Comparison of ENCODE assay signal across 14 mouse cellular contexts in the genomic region with DNA sequence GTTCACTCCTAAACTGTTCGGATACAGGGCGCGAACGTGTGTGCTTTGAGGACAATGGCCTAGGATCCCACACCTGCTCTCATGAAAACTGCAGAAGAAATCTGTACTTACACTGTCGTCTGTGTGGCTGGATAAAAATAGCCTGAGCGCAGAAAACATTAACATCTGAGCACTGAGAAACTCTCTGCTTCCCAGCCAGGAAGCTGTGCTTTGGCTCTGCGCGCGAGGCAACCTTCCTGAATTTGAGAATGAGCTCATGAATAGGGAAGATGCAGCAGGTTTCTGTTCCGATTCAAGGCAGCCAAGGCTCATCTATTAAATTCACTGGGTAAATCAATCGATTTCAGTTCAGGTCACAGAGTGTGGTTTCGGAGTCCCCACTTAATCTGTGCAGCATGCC.
DNase-seq lines count a peak whose midpoint lies in the region; ATAC-seq lines count a peak whose summit lies in the region.
"Had no signal": no experiment of that assay in that cellular context is flagged by ENCODE, and none has a peak within 500 bp of the region (broad histone marks: within the 10 kb centered on the region; RNA-seq: fewer than 3 reads in every experiment).

No protein-coding gene starts in this region.

- no peak overlapping the region for H3K4me2 ChIP-seq in hindbrain, embryonic 16.5 days (ENCODE audit: low read length)
- no peak overlapping the region for H3K4me2 ChIP-seq in hindbrain, embryonic 14.5 days (replicated peaks)
- H3K4me2 ChIP-seq: embryonic facial prominence, embryonic 15.5 days; limb, embryonic 15.5 days had no signal

- H3K9me3 ChIP-seq in hindbrain, embryonic 16.5 days (ENCODE audit: control insufficient read depth, low read length): 0 out of 2 replicates have a peak, but pooled peaks cover 4% of the 10 kb centered on the region
- H3K9me3 ChIP-seq in hindbrain, embryonic 14.5 days (ENCODE audit: control insufficient read depth, low read length): 0 out of 2 replicates have a peak, but pooled peaks cover 4% of the 10 kb centered on the region
- H3K9me3 ChIP-seq: embryonic facial prominence, embryonic 15.5 days; limb, embryonic 15.5 days had no signal

- no peak overlapping the region for H3K9ac ChIP-seq in hindbrain, embryonic 16.5 days (ENCODE audit: low read depth, low read length)
- H3K9ac ChIP-seq in hindbrain, embryonic 14.5 days: no peak overlapping the region
- H3K9ac ChIP-seq: embryonic facial prominence, embryonic 15.5 days; limb, embryonic 15.5 days had no signal

- 0 out of 2 replicates have a peak, but pooled peaks have one; percentile 20 for ATAC-seq in hindbrain, embryonic 16.5 days
- no peak for ATAC-seq in hindbrain, embryonic 14.5 days (ENCODE audit: low FRiP score)
- ATAC-seq: activated CD4-positive, CD25-positive, alpha-beta regulatory T cell, adult 4 months had no signal

- no peak for DNase-seq in hindbrain, embryonic 14.5 days (ENCODE audit: low spot score)
- DNase-seq in frontal cortex, postnatal 14 days (ENCODE audit: low spot score in 2 of 2): peak; percentile 40 to 64
- DNase-seq in left cerebral cortex, adult 18-20 months (ENCODE audit: low spot score in 2 of 2): peak; percentile 31 to 60
- DNase-seq in right cerebral cortex, postnatal 25 days: peak; percentile 76
- DNase-seq in heart, postnatal 4 days: no peak
- no peak for DNase-seq in adrenal gland, postnatal 10 days
- DNase-seq: heart, postnatal 14 days; kidney, adult 8-10 months; lung, postnatal 36 days; retina, postnatal 1 day had no signal

- H3K36me3 ChIP-seq in hindbrain, embryonic 16.5 days (ENCODE audit: control insufficient read depth, insufficient read depth, low read length): no peaks in the 10 kb centered on the region
- H3K36me3 ChIP-seq in hindbrain, embryonic 14.5 days (replicated peaks; ENCODE audit: control insufficient read depth, insufficient read depth): no peaks in the 10 kb centered on the region
- H3K36me3 ChIP-seq: embryonic facial prominence, embryonic 15.5 days; limb, embryonic 15.5 days had no signal

- H3K4me1 ChIP-seq in hindbrain, embryonic 16.5 days (ENCODE audit: control insufficient read depth, insufficient read depth, low read depth, low read length): peaks cover 2% of the 10 kb centered on the region; the same call in 1 of the 2 replicates
- peaks cover 5% of the 10 kb centered on the region; the same call in 1 of the 2 replicates for H3K4me1 ChIP-seq in hindbrain, embryonic 14.5 days (replicated peaks; ENCODE audit: control insufficient read depth, insufficient read depth, low read length)
- H3K4me1 ChIP-seq: embryonic facial prominence, embryonic 15.5 days; limb, embryonic 15.5 days had no signal

- WGBS in hindbrain, embryonic 16.5 days: 53% methylated on average over 12 of the region's 12 CpGs
- 57% methylated on average over 12 of the region's 12 CpGs for WGBS in hindbrain, embryonic 14.5 days

- no peak overlapping the region for H3K27ac ChIP-seq in hindbrain, embryonic 16.5 days (ENCODE audit: low read depth, low read length)
- H3K27ac ChIP-seq in hindbrain, embryonic 14.5 days: no peak overlapping the region; the same call in 1 of the 2 replicates
- H3K27ac ChIP-seq: embryonic facial prominence, embryonic 15.5 days; limb, embryonic 15.5 days had no signal

- no peaks in the 10 kb centered on the region for H3K27me3 ChIP-seq in hindbrain, embryonic 16.5 days (replicated peaks; ENCODE audit: control insufficient read depth, insufficient read depth, low read length)
- no peaks in the 10 kb centered on the region for H3K27me3 ChIP-seq in hindbrain, embryonic 14.5 days (ENCODE audit: control insufficient read depth, insufficient read depth, low read length)
- H3K27me3 ChIP-seq: embryonic facial prominence, embryonic 15.5 days; limb, embryonic 15.5 days had no signal

- H3K4me3 ChIP-seq in hindbrain, embryonic 16.5 days (ENCODE audit: low read length): no peak overlapping the region
- no peak overlapping the region for H3K4me3 ChIP-seq in hindbrain, embryonic 14.5 days (replicated peaks; ENCODE audit: low read length)
- H3K4me3 ChIP-seq: embryonic facial prominence, embryonic 15.5 days; limb, embryonic 15.5 days had no signal

Comparison
In these comparisons a context has a peak if more than half of its experiments do, and no peak if none do; other contexts are left out.
1. DNase-seq: peak in frontal cortex, postnatal 14 days (2 of 2), left cerebral cortex, adult 18-20 months (2 of 2) and right cerebral cortex, postnatal 25 days (single experiment); none in hindbrain, embryonic 14.5 days (single experiment), heart, postnatal 4 days (single experiment) and adrenal gland, postnatal 10 days (single experiment).